In genomic region chr10:9462361-9462760, GRCm38 (mm10) we compare ENCODE assay signal across 21 mouse cellular contexts.
DNase-seq lines count a peak whose midpoint lies in the region; ATAC-seq lines count a peak whose summit lies in the region.
"Had no signal": no experiment of that assay in that cellular context is flagged by ENCODE, and none has a peak within 500 bp of the region (broad histone marks: within the 10 kb centered on the region; RNA-seq: fewer than 3 reads in every experiment).

No protein-coding gene starts in this region.

- peaks cover 12% of the 10 kb centered on the region; the same call in 1 of the 2 replicates for H3K4me1 ChIP-seq in midbrain, embryonic 13.5 days (replicated peaks)
- H3K4me1 ChIP-seq in midbrain, embryonic 15.5 days = peaks cover 9% of the 10 kb centered on the region; the same call in 1 of the 2 replicates
- H3K4me1 ChIP-seq: hindbrain, embryonic 12.5 days; limb, embryonic 10.5 days; liver, embryonic 13.5 days; midbrain, embryonic 10.5 days had no signal

- 0 out of 2 replicates have a peak, but pooled peaks have one; percentile 50 for ATAC-seq in midbrain, embryonic 13.5 days
- ATAC-seq in midbrain, embryonic 15.5 days (replicated peaks) = no peak
- no peak for ATAC-seq in erythroid progenitor cell, adult 5-6 weeks (replicated peaks; ENCODE audit: low FRiP score, poor library complexity, severe bottlenecking)
- ATAC-seq: intestine, embryonic 16.5 days had no signal

- H3K9ac ChIP-seq in midbrain, embryonic 13.5 days (replicated peaks) = no peak overlapping the region
- H3K9ac ChIP-seq in midbrain, embryonic 15.5 days = no peak overlapping the region
- H3K9ac ChIP-seq: hindbrain, embryonic 12.5 days; liver, embryonic 13.5 days had no signal

- H3K27ac ChIP-seq in midbrain, embryonic 13.5 days = no peak overlapping the region
- no peak overlapping the region; the same call in 1 of the 2 replicates for H3K27ac ChIP-seq in midbrain, embryonic 15.5 days
- H3K27ac ChIP-seq: gastrocnemius, adult 2 months; heart, adult 2 months; hindbrain, embryonic 12.5 days; kidney, postnatal 0 days; limb, embryonic 10.5 days; liver, embryonic 13.5 days; midbrain, embryonic 10.5 days; stomach, postnatal 0 days had no signal

- no peaks in the 10 kb centered on the region for H3K27me3 ChIP-seq in midbrain, embryonic 13.5 days
- no peaks in the 10 kb centered on the region for H3K27me3 ChIP-seq in midbrain, embryonic 15.5 days (replicated peaks)
- H3K27me3 ChIP-seq: hindbrain, embryonic 12.5 days; liver, embryonic 13.5 days had no signal

- intact Hi-C loops in left cerebral cortex, postnatal 36 days (cut with DNase I) = no loop called here

- no peaks in the 10 kb centered on the region for H3K36me3 ChIP-seq in midbrain, embryonic 13.5 days
- no peaks in the 10 kb centered on the region for H3K36me3 ChIP-seq in midbrain, embryonic 15.5 days (replicated peaks)
- H3K36me3 ChIP-seq: hindbrain, embryonic 12.5 days; limb, embryonic 10.5 days; liver, embryonic 13.5 days; midbrain, embryonic 10.5 days had no signal

- H3K9me3 ChIP-seq in midbrain, embryonic 13.5 days = no peaks in the 10 kb centered on the region
- no peaks in the 10 kb centered on the region for H3K9me3 ChIP-seq in midbrain, embryonic 15.5 days
- H3K9me3 ChIP-seq: hindbrain, embryonic 12.5 days; limb, embryonic 10.5 days; liver, embryonic 13.5 days; midbrain, embryonic 10.5 days had no signal

- peak; percentile 22 to 30 for DNase-seq in frontal cortex, postnatal 14 days (ENCODE audit: low spot score in 2 of 2)
- peak; percentile 64 for DNase-seq in layer of hippocampus, adult 9-11 months
- peak; percentile 27 to 43 for DNase-seq in left cerebral cortex, postnatal 36 days (ENCODE audit: low spot score in 2 of 2)
- no peak for DNase-seq in adrenal gland, adult 18-20 months (ENCODE audit: low spot score in 2 of 2)
- DNase-seq in spleen, postnatal 10 days (ENCODE audit: low spot score in 2 of 2) = no peak
- DNase-seq: adrenal gland, postnatal 25 days; cerebellum, postnatal 14 days; gastrocnemius, adult 2 months; heart, adult 2 months; liver, embryonic 13.5 days; lung, postnatal 10 days; thymus, postnatal 36 days had no signal

- H3K4me3 ChIP-seq in midbrain, embryonic 13.5 days (replicated peaks) = no peak overlapping the region
- no peak overlapping the region for H3K4me3 ChIP-seq in midbrain, embryonic 15.5 days
- H3K4me3 ChIP-seq: gastrocnemius, adult 2 months; heart, adult 2 months; hindbrain, embryonic 12.5 days; limb, embryonic 10.5 days; liver, embryonic 13.5 days; midbrain, embryonic 10.5 days had no signal

- H3K4me2 ChIP-seq in midbrain, embryonic 13.5 days (replicated peaks) = no peak overlapping the region
- no peak overlapping the region for H3K4me2 ChIP-seq in midbrain, embryonic 15.5 days
- H3K4me2 ChIP-seq: hindbrain, embryonic 12.5 days; liver, embryonic 13.5 days had no signal

- 81% methylated on average over 6 of the region's 6 CpGs for WGBS in midbrain, embryonic 13.5 days
- WGBS in midbrain, embryonic 15.5 days = 81% methylated on average over 6 of the region's 6 CpGs

Comparison
In these comparisons a context has a peak if more than half of its experiments do, and no peak if none do; other contexts are left out.
1. DNase-seq: peak in frontal cortex, postnatal 14 days (2 of 2), layer of hippocampus, adult 9-11 months (single experiment) and left cerebral cortex, postnatal 36 days (2 of 2); none in adrenal gland, adult 18-20 months (0 of 2) and spleen, postnatal 10 days (0 of 2).